Mouse (Mus musculus): Measurements from ENCODE around the gene Cabin1.

GRCm38 (mm10) chr10:75788277-75788676 lies 24.1 kb upstream of the Cabin1 start:
- TF ChIP-seq USF1 (IDR thresholded peaks at IDR 0.05; ENCODE audit: low read depth) = no peak
- TF ChIP-seq MYOG (IDR thresholded peaks at IDR 0.05; ENCODE audit: control insufficient read depth in 1 of 3, insufficient read depth in 1 of 3, insufficient read length in 2 of 3, low read depth in 2 of 3) = no peak
- no peak for TF ChIP-seq CEBPB (IDR thresholded peaks at IDR 0.05; ENCODE audit: insufficient read depth, poor library complexity, severe bottlenecking)
